Mouse (Mus musculus) C2C12 (cell line): ENCODE data around the gene Kif26b.

Experiments
- CEBPB ChIP-seq: IDR thresholded peaks from one replicate; pipeline ENCODE4 v1.6.1; 2011; ENCODE audit warnings: low read depth, mild to moderate bottlenecking, control low read depth, moderate library complexity
- CTCF ChIP-seq: IDR thresholded peaks from one replicate; pipeline ENCODE4 v1.5.1; 2011; ENCODE audit not compliant: control insufficient read depth, insufficient read depth, insufficient read length
- MAX ChIP-seq: IDR thresholded peaks from one replicate; pipeline ENCODE4 v1.6.1; 2011; ENCODE audit warnings: mild to moderate bottlenecking, control low read depth
- MYOD1 ChIP-seq: IDR thresholded peaks from one replicate; pipeline ENCODE4 v1.6.1; 2011; ENCODE audit warnings: low read depth; ENCODE audit not compliant: control insufficient read depth, insufficient read length
- MYOG ChIP-seq: IDR thresholded peaks from one replicate; pipeline ENCODE4 v1.6.1; 2011; ENCODE audit not compliant: control insufficient read depth, insufficient read length; ENCODE audit errors: extremely low read depth
- USF1 ChIP-seq: IDR thresholded peaks from one replicate; pipeline ENCODE4 v1.6.1; 2011; ENCODE audit warnings: low read depth, mild to moderate bottlenecking, control low read depth, moderate library complexity

DNA sequence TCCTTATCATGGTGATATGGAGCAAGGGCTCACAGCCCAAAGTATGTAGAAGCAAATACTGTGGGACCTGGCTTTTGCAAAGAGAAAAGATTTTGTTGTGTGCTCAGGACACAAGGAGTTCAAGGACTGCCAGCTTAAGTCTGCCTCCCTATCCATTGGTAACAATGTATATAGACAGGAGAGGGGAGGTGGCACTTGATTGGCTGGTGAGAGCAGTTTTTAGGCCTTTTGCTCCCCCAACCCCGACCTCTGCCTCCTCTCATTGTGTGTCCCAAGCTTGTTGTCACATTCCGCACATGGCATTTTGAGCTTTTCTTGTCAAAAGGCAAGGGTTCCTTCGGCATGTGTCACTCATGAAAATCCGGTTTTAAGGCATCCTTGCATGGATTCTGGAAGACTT is 326.0 kb downstream of the Kif26b start:
- TF ChIP-seq CTCF = no peak
- no peak for TF ChIP-seq CEBPB
- no peak for TF ChIP-seq MAX
- no peak for TF ChIP-seq MYOD1
- TF ChIP-seq MYOG = no peak
- no peak for TF ChIP-seq USF1
